Mouse (Mus musculus): ENCODE results near the gene Opn5.

GRCm38 (mm10) chr17:42611295-42611694 lies at the start of gene Opn5:
- TF ChIP-seq CTCF (IDR thresholded peaks at IDR 0.05; ENCODE audit: insufficient read depth, low read depth, low read length) (no peak), POLR2A (IDR thresholded peaks at IDR 0.05; ENCODE audit: insufficient read depth, low read depth, low read length) (no peak)
